Mouse (Mus musculus) neural tube, embryonic 10.5 days (tissue): ENCODE measurements at regions not wholly inside any gene's neighbourhood (a gene's known extent, or its start where the extent isn't known, plus 50 kb on each side); places are given as distances from the start of the nearest gene placed in this dataset.
A peak's percentile ranks its signal among the peaks of the same experiment; 100 is the strongest.

Source experiments
- DNase-seq: peaks from one replicate; pipeline ENCODE4 v3.0.0-alpha.2; 2017; ENCODE audit warnings: low spot score; ENCODE audit errors: extremely low spot score

GRCm38 (mm10) chr5:148616426-148616825 lies 63.8 kb upstream of the Ubl3 start:
- no peak for DNase-seq

GRCm38 (mm10) chr5:148615706-148616366 lies 63.2 kb upstream of the Ubl3 start:
- DNase-seq, result peak; percentile 66

- DNase-seq, result no peak
Observed at GRCm38 (mm10) chr5:148615117-148615516, 62.5 kb upstream of the Ubl3 start.

GRCm38 (mm10) chr5:148611323-148611722 lies 58.7 kb upstream of the Ubl3 start:
- no peak for DNase-seq

GRCm38 (mm10) chr5:148609506-148609880 lies 56.9 kb upstream of the Ubl3 start:
- DNase-seq, result no peak

GRCm38 (mm10) chr5:148608857-148609505 lies 56.4 kb upstream of the Ubl3 start:
- no peak for DNase-seq

GRCm38 (mm10) chr5:148608178-148608577 lies 55.6 kb upstream of the Ubl3 start:
- no peak for DNase-seq

GRCm38 (mm10) chr5:148605730-148606129 lies 53.1 kb upstream of the Ubl3 start:
- no peak for DNase-seq
